Mouse (Mus musculus): ENCODE measurements at regions not wholly inside any gene's neighbourhood (a gene's known extent, or its start where the extent isn't known, plus 50 kb on each side); places are given as distances from the start of the nearest gene placed in this dataset.

DNA sequence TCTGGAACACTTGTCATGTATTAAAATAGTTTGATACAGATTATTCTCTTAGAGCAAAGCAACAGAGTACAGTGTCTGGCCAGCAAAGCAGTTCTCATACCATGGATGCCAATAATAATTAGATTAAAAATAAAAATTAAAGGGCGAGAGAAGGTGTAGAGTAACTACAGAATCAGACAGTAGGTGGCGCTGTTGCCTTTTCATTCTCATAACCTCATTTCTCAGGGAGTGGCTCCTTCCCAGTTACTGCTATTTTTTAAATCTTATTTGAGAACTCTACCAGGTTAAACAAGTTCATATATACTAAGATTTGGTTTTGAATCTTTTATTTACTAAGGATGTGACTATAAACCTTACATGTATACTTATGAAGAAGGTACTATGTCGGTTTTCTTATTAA, 163.3 kb upstream of the Fbxo33 start:
- peak; percentile 53 for DNase-seq (ENCODE audit: low spot score)
- Histone ChIP-seq H3K4me1 (ENCODE audit: control insufficient read depth, insufficient read depth, low read length) (no peaks in the 10 kb centered on the region), H3K36me3 (ENCODE audit: control insufficient read depth, insufficient read depth, low read length) (no peaks in the 10 kb centered on the region), H3K9me3 (ENCODE audit: control insufficient read depth, low read length) (no peaks in the 10 kb centered on the region), H3K4me2 (ENCODE audit: low read depth, low read length) (no peak overlapping the region), H3K27ac (replicated peaks; ENCODE audit: low read depth, low read length) (no peak overlapping the region), H3K9ac (ENCODE audit: low read depth, low read length) (no peak overlapping the region), H3K27me3 (replicated peaks; ENCODE audit: control insufficient read depth, insufficient read depth, low read length) (no peaks in the 10 kb centered on the region), H3K4me3 (ENCODE audit: low read depth, low read length) (no peak overlapping the region)
- 26% methylated on average over 3 of the region's 3 CpGs for WGBS
- ATAC-seq (ENCODE audit: low read depth): no peak

DNA sequence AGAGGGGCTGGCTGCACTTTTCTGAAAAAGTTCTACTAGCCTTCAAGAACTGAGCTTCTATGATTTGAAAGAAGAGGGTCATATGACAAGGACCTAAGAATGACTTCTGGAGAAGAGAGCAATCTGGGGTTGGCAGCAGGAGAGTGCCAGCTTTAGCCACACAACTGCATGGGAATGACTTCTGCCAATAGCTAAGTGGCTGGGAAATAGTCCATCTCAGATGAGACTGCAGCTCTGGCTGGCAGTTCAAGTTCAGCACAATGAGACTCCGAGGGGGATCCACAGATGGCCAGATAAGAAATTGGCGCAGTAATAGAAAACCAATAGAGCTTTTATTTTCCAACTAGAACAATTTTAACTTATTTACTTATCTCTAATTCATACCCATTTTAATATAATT, 122.1 kb upstream of the Fbxo33 start:
- no peak for ATAC-seq (ENCODE audit: low read depth)
- Histone ChIP-seq H3K4me3 (ENCODE audit: low read depth, low read length) (no peak overlapping the region), H3K27ac (replicated peaks; ENCODE audit: low read depth, low read length) (no peak overlapping the region), H3K9ac (ENCODE audit: low read depth, low read length) (no peak overlapping the region), H3K4me2 (ENCODE audit: low read depth, low read length) (no peak overlapping the region), H3K36me3 (ENCODE audit: control insufficient read depth, insufficient read depth, low read length) (no peaks in the 10 kb centered on the region), H3K4me1 (ENCODE audit: control insufficient read depth, insufficient read depth, low read length) (no peaks in the 10 kb centered on the region), H3K27me3 (replicated peaks; ENCODE audit: control insufficient read depth, insufficient read depth, low read length) (no peaks in the 10 kb centered on the region), H3K9me3 (ENCODE audit: control insufficient read depth, low read length) (no peaks in the 10 kb centered on the region)
- DNase-seq (ENCODE audit: low spot score): no peak
- 78% methylated on average over 2 of the region's 2 CpGs for WGBS

DNA sequence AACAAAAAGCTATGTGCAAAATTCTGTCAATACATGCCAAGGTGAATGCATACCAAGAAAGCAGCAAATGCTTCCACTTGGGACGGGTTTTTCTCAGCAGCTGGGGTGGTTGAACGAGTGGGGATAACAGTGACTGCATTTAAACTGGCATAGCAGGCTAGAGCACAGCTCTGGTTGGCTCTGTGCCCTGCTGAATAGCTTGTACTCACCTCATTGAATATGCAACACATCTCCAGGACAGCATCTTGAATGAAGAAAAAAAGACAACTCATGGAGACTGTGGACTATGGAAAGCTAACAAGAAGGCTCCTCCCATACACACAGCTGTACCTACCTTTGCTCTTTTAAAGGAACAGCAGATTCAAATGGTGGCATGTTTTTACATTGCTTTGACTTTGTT, 111.2 kb upstream of the Fbxo33 start:
- DNase-seq (ENCODE audit: low spot score) (peak; percentile 2), ATAC-seq (ENCODE audit: low read depth) (no peak)
- H3K4me1 ChIP-seq (ENCODE audit: control insufficient read depth, insufficient read depth, low read length): no peaks in the 10 kb centered on the region
- H3K36me3 ChIP-seq (ENCODE audit: control insufficient read depth, insufficient read depth, low read length): no peaks in the 10 kb centered on the region
- no peaks in the 10 kb centered on the region for H3K27me3 ChIP-seq (replicated peaks; ENCODE audit: control insufficient read depth, insufficient read depth, low read length)
- H3K9me3 ChIP-seq (ENCODE audit: control insufficient read depth, low read length): no peaks in the 10 kb centered on the region
- 83% methylated on average over 2 of the region's 2 CpGs for WGBS
- no peak overlapping the region for H3K4me3 ChIP-seq (ENCODE audit: low read depth, low read length)
- H3K27ac ChIP-seq (replicated peaks; ENCODE audit: low read depth, low read length): no peak overlapping the region
- H3K9ac ChIP-seq (ENCODE audit: low read depth, low read length): no peak overlapping the region
- no peak overlapping the region for H3K4me2 ChIP-seq (ENCODE audit: low read depth, low read length)

DNA sequence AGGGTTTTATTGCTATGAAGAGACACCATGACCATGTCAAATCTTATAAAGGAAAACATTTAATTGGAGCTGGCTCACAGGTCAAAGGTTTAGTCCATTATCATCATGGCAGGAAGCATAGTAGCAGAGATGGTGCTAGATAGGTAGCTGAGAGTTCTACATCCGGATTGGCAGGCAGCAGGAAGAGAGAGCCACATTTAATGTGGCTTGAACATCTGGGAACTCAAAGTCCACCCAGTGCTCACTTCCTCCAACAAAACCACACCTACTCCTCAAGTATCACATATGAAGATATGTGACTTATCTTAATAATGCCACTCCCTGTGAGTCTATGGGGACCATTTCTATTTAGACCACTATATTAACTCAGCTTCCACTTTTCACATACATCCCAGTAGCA, 93.2 kb upstream of the Fbxo33 start:
- no peaks in the 10 kb centered on the region for H3K9me3 ChIP-seq (ENCODE audit: control insufficient read depth, low read length)
- H3K27ac ChIP-seq (replicated peaks; ENCODE audit: low read depth, low read length): no peak overlapping the region
- no peak overlapping the region for H3K4me3 ChIP-seq (ENCODE audit: low read depth, low read length)
- no peak overlapping the region for H3K9ac ChIP-seq (ENCODE audit: low read depth, low read length)
- no peaks in the 10 kb centered on the region for H3K36me3 ChIP-seq (ENCODE audit: control insufficient read depth, insufficient read depth, low read length)
- 63% methylated on average over 1 of the region's 1 CpGs for WGBS
- H3K27me3 ChIP-seq (replicated peaks; ENCODE audit: control insufficient read depth, insufficient read depth, low read length): no peaks in the 10 kb centered on the region
- no peak for ATAC-seq (ENCODE audit: low read depth)
- H3K4me1 ChIP-seq (ENCODE audit: control insufficient read depth, insufficient read depth, low read length): no peaks in the 10 kb centered on the region
- no peak overlapping the region for H3K4me2 ChIP-seq (ENCODE audit: low read depth, low read length)
- no peak for DNase-seq (ENCODE audit: low spot score)

DNA sequence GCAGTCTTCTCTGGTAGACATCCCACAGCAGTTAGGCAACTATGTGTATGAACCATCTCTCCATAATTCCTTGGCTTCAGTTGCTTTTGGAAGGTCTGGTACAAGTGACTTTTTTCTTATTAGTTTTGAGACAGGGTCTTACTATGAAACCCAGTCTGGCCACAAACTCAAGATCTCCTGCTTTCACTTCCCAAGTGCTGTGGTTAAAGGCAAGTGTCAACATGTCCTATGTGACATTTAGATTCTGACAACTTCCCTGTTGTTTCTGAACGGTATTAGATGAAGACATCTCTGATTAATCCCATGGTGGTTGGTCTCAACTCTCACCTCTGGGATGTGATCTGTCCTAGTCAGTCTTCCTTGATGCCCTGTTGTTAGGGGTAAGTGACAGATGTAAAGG, 88.4 kb upstream of the Fbxo33 start:
- ATAC-seq (ENCODE audit: low read depth): no peak
- no peaks in the 10 kb centered on the region for H3K4me1 ChIP-seq (ENCODE audit: control insufficient read depth, insufficient read depth, low read length)
- H3K27me3 ChIP-seq (replicated peaks; ENCODE audit: control insufficient read depth, insufficient read depth, low read length): no peaks in the 10 kb centered on the region
- no peak overlapping the region for H3K4me3 ChIP-seq (ENCODE audit: low read depth, low read length)
- no peak overlapping the region for H3K27ac ChIP-seq (replicated peaks; ENCODE audit: low read depth, low read length)
- H3K36me3 ChIP-seq (ENCODE audit: control insufficient read depth, insufficient read depth, low read length): no peaks in the 10 kb centered on the region
- H3K9ac ChIP-seq (ENCODE audit: low read depth, low read length): no peak overlapping the region
- no peak for DNase-seq (ENCODE audit: low spot score)
- 50% methylated on average over 1 of the region's 1 CpGs for WGBS
- H3K4me2 ChIP-seq (ENCODE audit: low read depth, low read length): no peak overlapping the region
- H3K9me3 ChIP-seq (ENCODE audit: control insufficient read depth, low read length): no peaks in the 10 kb centered on the region

DNA sequence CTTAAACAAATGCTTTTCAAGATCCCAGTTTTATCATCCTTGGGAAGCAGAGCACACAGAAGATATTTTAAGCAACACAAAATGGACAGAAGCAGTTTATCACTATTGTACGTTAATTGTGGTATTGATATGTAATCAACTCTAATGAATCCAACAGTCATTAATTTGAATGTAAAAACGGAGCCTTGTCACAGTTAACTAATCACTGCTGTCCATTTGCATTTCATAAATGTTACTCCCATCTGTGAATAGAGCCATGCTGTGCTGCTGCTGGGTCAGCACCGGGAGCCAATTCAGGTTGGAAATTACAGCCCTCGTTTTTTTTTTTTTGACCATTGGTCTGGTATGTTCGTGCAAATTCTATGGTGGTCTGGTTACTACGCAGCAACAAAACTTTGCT, 85.0 kb upstream of the Fbxo33 start:
- Histone ChIP-seq H3K4me2 (ENCODE audit: low read depth, low read length) (no peak overlapping the region), H3K4me1 (ENCODE audit: control insufficient read depth, insufficient read depth, low read length) (no peaks in the 10 kb centered on the region), H3K9me3 (ENCODE audit: control insufficient read depth, low read length) (no peaks in the 10 kb centered on the region), H3K36me3 (ENCODE audit: control insufficient read depth, insufficient read depth, low read length) (no peaks in the 10 kb centered on the region), H3K4me3 (ENCODE audit: low read depth, low read length) (no peak overlapping the region), H3K27me3 (replicated peaks; ENCODE audit: control insufficient read depth, insufficient read depth, low read length) (no peaks in the 10 kb centered on the region), H3K27ac (replicated peaks; ENCODE audit: low read depth, low read length) (no peak overlapping the region), H3K9ac (ENCODE audit: low read depth, low read length) (no peak overlapping the region)
- ATAC-seq (ENCODE audit: low read depth) (no peak), DNase-seq (ENCODE audit: low spot score) (no peak)
- WGBS: 64% methylated on average over 6 of the region's 6 CpGs

All from embryonic facial prominence, embryonic 14.5 days (tissue).